Mouse (Mus musculus): ENCODE results near the gene Blnk.

The Blnk gene

GRCm38 (mm10) chr19:41003694-41004315, 9.5 kb upstream of the Blnk start:
- DNase-seq (ENCODE audit: low read depth, low spot score) = no peak

GRCm38 (mm10) chr19:40999569-40999968, 5.2 kb upstream of the Blnk start:
- DNase-seq (ENCODE audit: low read depth, low spot score) = peak; percentile 45

GRCm38 (mm10) chr19:40998469-40999170, 4.3 kb upstream of the Blnk start:
- no peak for DNase-seq (ENCODE audit: low read depth, low spot score)

GRCm38 (mm10) chr19:40996722-40997121, 2.4 kb upstream of the Blnk start:
- no peak for DNase-seq (ENCODE audit: low read depth, low spot score)

GRCm38 (mm10) chr19:40995449-40996401, 1.4 kb upstream of the Blnk start:
- no peak for DNase-seq (ENCODE audit: low read depth, low spot score)

GRCm38 (mm10) chr19:40994911-40995310, 576 bp upstream of the Blnk start:
- DNase-seq (ENCODE audit: low read depth, low spot score) = no peak

DNA sequence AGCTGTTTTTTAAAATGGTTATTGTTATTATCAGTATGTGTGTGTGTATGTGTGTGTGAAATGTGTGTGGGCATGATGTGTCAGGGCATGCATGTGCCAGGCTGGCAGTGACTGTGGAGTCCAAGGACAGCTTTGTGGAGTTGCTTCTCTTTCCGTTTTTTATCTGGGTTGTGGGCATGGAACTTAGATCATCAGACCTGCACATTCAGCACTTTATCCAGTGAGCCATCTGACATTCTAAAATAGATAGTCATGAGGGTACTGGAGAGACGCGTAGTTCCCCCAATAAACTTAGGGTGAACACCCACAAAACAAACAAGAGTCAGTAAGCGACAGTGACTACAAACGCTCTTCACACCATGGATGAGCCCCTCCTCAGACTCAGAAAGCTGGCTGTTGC, 979 bp downstream of the Blnk start:
- DNase-seq (ENCODE audit: low read depth, low spot score) = no peak

DNA sequence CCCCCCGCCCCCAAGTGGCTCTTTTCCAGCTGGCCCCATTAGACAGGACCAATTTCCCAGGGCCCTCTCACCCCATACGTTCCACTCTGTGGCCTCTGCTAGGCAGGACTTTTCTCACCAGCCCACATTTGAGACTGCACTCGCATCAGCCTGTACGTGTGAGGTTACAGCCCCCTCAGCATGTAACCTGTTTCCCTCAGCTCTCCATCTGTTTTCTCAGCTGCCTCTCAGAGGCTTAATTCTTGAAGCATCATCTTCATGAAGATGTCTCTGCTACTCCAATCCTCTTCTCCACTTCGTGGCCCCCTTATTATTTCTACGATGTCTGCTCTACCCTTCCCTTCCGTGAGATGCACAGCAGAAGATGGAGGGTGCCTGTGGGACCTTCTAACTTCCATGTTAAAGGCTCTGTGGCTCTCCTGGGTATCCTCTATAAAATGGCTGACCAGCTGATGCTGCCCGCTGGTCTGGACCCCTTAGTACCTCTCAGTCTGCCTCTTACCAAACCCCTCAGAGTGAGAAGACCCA, 1.8 kb downstream of the Blnk start:
- DNase-seq (ENCODE audit: low read depth, low spot score) = no peak

GRCm38 (mm10) chr19:40992096-40992495, 2.2 kb downstream of the Blnk start:
- DNase-seq (ENCODE audit: low read depth, low spot score) = no peak

GRCm38 (mm10) chr19:40991626-40992025, 2.7 kb downstream of the Blnk start:
- no peak for DNase-seq (ENCODE audit: low read depth, low spot score)

- no peak for DNase-seq (ENCODE audit: low read depth, low spot score)
These were observed 3.5 kb downstream of the Blnk start for GRCm38 (mm10) chr19:40990781-40991343.

DNA sequence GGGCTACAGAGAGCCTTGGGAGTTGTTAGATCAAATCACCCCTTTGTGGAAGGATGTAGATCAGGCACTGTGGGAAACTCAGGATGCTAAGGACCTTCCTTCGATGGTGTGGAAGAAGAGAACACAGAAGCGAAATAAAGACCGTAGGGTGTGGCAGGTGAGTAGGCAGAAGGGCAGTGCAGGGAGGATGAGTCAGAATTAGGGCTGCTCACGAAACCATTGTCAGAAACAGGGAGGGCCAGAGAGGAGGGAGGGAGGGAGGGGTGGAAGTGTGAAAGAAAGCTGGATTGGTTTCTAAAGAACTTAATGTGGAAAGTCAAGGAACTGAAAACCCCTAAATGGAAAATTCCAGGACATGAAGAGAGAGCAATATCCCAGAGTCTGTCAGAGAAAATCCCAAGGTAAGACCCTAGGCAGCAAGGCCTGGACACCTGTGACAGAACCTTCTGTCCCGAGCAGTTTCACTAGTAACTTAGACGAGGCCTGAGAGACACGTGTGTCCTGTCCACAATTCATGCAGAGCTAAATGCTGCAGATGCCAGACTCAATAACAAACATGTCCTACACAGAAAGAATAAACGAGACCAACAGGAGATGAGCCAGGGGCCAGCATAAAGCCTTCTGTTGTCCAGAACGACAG, 4.3 kb downstream of the Blnk start:
- DNase-seq (ENCODE audit: low read depth, low spot score) = no peak

- DNase-seq (ENCODE audit: low read depth, low spot score) = no peak
These were observed 5.5 kb downstream of the Blnk start for GRCm38 (mm10) chr19:40988856-40989255.

DNA sequence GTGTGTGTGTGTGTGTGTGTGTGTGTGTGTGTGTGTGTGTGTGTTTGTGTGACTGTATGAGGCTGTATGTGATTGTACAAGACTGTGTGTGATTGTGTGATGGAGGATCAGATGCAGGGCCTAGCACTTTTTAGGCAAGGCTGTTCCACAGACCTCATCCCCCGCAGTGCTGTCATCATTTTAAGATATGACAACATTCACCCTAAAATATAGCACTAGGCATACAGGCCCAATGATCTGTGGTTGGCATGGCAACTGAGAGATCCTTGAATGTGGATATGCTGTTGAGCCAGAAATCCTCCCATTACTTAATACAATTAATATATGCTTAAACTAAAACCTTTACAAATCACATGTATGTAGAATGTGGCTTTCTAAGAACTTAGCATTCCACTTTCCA, 9.8 kb downstream of the Blnk start:
- no peak for DNase-seq (ENCODE audit: low read depth, low spot score)

DNA sequence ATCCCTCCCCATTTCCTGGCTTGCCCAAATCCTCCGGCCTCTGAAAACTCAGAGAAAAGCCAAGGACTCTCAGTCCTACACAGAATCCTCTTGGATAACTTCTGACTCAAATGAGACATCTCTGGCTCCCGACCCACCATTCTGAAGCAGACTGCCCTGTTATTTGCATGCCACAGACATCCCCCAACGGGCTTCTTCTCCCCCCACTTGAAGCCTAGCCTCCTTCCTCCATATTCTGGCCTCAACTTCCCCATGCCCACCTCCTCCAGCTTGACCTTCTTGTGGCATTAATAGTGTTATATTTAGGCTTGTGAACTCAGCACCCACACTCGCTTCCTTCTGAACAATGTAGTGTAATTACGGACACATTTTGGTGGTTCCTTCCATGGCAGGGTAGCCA, 13.7 kb downstream of the Blnk start:
- no peak for DNase-seq (ENCODE audit: low read depth, low spot score)

GRCm38 (mm10) chr19:40978026-40978425, 16.3 kb downstream of the Blnk start:
- no peak for DNase-seq (ENCODE audit: low read depth, low spot score)

- no peak for DNase-seq (ENCODE audit: low read depth, low spot score)
These were observed 17.1 kb downstream of the Blnk start for GRCm38 (mm10) chr19:40976946-40977917.

GRCm38 (mm10) chr19:40971273-40971914, 22.9 kb downstream of the Blnk start:
- DNase-seq (ENCODE audit: low read depth, low spot score) = no peak

GRCm38 (mm10) chr19:40970775-40971174, 23.6 kb downstream of the Blnk start:
- no peak for DNase-seq (ENCODE audit: low read depth, low spot score)

DNA sequence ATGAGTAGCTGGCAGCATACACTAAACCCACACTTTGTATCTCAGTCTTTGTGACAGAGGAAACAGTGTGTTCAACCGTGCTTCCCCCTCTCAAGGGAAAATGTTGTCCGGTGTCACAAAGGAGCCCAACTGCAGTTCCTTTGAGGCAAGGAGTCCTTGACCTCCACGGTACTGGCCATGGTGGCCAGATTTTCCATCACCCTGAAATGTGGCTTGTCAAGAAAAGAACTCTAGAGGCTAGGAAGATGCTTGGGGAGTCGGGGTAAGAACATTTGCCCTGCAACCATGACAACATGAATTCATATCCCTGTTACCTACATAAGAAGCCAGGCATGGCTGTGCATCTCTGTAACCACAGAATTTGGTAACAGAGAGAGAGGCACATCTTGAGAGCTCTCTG, 24.0 kb downstream of the Blnk start:
- no peak for DNase-seq (ENCODE audit: low read depth, low spot score)
